Mouse (Mus musculus) ovary, postnatal 10 days (tissue): ENCODE results near the gene Wdr45.
"Not testable (repeated sequence)": the region's sequence is repeated elsewhere in the genome, so short reads cannot be mapped to it uniquely, and the experiment has no call there.

Experiments
- DNase-seq: peaks from one replicate; pipeline ENCODE4 v3.0.0; 2022; ENCODE audit warnings: low spot score

Wdr45 gene

DNA sequence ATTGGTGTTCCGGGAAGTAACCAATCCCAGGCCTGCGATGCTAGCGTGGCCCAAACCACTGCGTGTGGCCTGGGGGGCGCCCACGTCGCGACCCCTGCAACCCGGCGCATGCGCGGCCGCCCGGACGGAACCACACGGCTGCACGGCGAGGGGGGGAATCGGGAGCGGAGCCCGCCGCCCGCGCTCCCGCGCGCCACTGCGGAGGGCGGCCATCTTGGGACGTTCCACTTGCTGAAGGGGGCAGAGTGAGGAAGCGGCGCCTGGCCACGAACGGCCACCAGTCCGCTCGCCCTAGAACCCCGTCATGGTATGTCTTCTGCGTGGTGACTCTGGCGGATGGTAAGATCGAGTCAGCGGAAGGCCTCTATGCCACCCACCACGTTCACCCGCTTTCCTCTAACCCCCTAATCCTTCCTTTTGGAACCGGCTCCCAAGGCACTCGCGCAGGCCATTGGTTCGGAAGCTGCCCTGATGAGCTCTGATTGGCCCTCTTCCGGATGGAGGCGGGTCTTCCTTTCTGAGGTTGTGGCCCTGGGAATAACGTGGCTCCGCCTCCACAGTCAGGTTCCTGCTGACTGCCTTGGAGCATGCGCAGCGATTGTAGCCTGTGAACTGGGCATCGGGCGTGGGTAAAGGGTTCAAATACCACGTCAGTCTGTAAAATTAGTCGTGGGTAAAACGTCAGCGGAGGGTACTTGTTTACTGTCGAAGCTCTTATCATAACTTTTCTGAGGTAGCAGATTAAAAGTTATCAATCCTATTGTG is at the start of gene Wdr45:
Gene Wdr45, plus strand, starts transcription at position 199 of the 765 bp plus-strand sequence.
- DNase-seq: peak; percentile 52

DNA sequence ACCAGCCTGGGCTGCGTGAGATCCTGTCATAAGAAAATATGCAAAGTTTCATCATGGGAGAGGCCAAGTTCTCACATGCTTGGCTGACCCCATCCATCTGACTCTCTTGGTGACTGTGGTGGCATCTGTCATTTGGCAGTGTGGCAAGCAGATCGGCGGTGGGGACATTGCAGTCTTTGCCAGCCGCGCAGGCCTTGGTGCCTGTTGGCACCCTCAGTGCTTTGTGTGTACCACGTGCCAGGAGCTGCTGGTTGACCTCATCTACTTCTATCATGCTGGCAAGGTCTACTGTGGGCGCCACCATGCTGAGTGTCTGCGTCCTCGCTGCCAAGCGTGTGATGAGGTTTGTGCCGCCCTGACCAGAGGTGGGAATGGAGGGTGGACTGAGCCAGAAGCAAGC is 49.3 kb upstream of the Wdr45 start:
- no peak for DNase-seq

DNA sequence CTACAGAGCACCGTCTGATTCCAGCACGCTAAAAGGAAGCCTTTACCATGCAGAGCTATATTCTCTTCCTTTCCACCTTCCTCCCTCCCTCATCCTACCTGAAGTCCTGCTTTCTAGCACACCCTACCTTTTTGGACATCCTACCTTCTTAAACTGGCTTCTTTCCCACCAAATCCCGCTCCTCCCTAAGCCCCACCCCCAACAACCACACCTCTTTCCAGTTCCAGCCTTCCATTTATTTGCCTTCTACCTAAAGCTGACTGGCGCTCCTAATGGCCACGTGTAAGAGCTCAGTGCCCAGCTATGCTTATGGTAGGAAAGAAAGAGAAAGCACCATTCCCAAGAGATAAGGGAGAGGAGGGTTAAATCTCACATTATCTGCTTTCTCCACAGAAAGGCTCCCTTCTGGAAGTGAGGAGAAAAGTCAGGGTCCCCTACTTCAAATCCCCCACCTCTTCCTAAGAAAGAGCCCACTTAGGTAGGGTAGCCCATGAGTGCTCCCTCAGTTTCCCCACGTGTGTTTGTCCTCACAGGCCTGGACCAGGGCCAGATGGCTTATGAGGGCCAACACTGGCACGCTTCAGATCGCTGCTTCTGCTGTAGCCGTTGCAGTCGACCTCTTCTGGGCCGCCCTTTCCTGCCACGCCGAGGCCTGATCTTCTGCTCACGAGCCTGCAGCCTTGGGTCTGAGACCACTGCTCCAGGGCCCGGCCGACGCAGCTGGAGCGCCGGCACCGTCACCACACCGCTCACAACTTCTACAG is 48.2 kb upstream of the Wdr45 start:
- DNase-seq: no peak

DNA sequence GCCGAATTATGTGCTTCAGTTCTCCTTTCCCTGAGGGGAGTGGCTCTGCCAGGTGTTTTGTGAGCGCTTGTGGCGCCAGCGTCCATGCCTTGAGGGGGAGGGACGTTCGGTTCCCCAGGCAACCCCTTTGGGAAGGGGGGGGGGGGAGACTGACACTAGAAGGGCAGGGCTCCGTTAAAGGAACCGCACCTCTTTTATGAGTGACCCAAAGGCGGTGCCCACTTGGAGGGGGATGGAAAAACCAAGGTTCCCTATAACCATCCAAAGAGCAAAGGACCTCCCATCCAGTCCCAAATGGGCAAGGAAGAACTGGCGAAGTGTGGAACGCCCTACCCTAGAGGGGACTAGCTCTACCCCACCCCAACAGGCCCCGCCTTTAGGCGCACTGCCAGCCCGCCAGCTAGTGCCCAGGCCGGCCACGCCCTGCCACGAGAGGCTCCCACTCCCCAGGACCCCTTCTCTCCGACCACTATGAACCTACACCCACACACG is 43.7 kb upstream of the Wdr45 start:
- DNase-seq: no peak

DNA sequence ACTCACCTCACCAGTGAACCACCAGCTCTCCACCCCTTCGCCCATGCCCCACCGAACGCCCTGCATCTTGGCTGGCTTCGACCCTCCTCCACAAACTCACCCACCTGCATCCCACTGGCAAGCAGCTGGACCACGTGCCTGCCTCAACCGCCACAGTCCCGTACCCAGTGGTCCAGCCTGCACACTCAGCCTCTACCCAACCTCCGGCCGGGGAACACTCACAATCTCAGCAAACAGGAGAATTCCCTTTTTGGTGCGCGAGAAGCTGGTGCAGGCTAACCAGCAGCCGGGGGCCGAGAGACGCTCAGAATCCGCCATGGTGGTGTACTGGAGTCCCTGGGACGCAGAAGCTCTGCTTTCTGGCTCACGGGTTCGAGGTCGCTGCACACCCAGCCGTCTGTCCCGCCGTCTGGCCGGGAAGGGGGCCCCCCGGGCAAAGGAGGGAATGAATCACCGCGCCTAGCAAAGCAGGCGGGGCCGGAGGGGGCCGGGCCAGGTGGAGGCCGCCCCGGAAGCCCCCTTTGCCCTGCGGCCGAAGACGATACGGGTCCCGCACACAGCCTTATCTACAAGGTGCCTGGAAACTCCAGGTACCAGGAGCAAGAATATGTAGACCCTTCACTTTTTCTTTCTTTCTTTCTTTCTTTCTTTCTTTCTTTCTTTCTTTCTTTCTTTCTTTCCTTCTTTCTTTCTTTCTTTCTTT is 43.1 kb upstream of the Wdr45 start, which contains the start of gene Plp2:
Gene Plp2, minus strand, starts transcription at position 470 of the 703 bp plus-strand sequence.
- no peak for DNase-seq

DNA sequence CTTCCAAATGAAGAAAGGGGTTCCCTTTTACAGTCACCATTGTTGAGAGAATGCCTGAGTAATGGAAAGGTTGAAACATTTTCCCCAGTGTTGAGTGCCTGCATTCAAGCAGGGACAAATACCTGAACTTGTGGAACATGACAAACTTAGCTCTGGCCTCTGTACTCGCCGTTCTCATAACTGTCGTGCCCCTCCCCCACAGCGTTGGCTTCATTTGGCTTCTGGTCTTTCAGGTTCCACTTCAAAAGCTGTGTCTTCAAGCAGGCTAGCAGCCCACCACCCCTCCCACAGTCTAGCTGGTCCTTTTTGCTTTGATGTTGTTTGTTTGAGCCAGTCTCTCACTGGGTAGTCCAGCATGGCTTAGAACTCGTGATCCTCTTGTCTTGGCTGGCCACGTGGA is 41.4 kb upstream of the Wdr45 start:
- no peak for DNase-seq

DNA sequence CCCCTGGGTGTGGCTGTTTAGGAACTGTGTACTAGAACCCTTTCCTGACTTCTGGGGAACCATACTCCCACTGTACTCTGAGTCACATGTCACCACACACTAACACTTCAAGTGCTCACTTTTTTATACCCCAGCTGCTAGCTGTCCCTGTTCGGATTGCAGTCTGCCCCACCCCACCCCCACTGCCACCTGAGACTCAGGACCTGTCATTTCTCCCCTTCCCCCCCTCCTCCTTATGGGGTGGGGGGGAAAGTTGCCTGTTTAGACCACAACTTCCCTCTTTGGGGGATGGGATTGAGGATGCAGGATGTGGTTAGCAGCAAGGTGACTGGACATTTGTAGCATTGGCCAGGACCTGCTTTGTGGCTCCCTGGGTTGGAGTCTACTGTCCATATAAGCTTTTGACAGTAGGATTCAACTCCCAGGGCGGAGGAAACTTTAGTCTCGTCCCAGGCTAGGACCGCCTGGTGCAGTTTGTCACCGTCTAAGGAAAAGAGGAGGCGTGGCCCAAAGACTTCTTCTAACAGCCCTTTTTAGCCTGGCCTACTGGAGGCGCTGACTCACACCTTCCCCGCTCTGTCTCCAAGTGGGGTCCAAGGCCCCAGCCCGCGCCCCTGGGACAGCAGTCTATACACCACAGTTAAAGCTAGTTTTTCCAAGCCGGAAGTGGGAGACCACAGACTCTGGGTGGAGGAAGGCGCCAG is 40.4 kb upstream of the Wdr45 start:
- DNase-seq: no peak

DNA sequence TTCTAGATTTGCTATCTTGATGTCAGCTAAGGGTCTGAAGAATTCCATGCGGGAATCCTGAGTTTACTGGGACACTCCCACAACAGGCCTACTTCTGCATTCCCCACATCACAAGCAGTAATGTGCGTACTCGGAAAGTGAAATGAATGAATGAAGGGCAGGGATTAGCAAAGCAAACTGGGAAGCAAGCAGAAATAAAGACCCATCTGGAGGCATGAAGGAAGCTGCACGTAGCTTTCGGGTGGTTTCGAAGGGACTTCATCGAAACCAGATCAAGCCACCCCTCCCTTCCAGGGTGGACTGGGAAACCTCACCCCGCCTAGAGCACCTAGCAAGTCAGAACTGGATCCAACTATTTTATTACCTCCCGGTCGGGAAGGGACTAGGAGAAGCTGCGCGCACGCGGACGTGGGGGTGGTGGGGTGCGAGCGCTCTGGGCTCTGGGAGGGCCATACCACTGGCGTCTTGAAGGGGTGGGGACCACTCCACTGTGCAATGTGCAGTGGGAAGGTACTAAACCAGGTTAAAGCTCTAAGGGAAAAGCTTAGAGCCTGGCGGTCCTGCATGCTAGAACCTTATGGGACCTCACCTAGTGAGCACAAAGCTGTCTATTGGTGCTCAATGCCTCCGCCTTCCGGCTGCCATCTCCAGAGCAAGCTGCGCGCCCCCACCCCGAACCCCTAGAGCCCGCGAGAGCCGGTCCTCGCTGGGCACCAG is 39.7 kb upstream of the Wdr45 start:
- DNase-seq: no peak

DNA sequence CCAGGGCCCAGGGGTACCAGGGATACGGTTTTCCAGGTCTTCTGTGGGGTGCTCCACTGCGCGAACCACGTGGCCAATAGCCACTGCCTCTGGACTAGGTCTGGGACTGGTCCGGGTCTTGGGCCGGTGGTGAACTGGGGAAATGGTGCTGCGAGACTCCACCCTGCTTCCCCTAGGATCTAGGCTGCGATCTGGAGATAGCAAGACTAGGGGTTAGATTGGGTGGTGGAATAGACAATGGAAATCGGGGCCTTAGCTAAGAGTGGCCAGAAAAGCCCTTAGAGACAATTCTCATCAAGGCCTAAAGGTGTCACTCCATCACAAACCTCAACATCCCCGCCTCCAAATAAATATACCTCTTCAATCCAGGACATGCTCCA is 39.1 kb upstream of the Wdr45 start:
- DNase-seq: no peak

DNA sequence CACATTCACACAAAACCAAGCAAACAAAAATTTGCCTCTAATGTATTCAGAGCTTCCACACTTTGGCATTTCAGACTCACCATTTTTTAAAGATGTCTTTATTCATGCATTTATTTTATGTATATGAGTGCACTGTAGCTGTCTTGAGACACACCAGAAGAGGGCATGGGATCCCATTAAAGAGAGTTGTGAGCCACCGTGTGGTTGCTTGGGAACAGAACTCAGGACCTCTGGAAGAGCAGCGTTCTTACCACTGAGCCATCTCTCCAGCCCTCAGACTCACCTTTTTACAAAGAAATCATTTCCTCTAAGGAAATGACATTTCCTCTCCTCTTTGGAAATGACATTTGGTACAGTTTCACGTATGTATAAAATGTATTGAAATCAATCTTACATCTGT is 35.1 kb upstream of the Wdr45 start:
- no peak for DNase-seq

DNA sequence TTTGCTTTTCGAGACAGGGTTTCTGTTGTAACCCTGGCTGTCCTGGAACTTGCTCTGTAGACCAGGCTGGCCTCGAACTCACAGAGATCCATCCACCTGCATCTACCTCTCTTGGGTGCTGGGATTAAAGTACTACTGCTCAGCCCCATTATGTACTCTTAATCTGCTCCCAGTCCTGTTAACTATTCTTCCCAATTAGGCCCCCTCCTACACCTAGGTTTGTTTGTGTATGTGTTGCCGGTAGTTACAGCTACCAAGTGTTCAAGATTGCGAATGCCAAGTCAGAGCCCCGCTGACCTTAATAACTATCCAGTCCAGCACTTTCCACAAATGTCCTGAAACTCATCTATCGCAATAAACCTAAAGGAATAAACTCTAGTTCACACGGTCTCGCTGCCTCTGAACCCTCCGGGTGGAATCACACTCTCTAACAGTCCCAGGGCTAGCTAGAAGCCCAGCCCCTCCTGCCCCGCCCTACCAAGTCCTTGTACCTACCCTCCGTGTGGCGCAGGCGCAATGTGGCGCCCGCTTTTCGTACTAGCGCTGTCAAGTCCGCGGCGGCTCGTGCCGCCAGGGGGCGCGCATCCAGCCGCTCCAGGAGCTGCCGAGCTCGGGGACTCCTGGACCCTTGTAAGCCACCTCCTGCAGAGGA is 34.6 kb upstream of the Wdr45 start:
- DNase-seq: peak; percentile 69

DNA sequence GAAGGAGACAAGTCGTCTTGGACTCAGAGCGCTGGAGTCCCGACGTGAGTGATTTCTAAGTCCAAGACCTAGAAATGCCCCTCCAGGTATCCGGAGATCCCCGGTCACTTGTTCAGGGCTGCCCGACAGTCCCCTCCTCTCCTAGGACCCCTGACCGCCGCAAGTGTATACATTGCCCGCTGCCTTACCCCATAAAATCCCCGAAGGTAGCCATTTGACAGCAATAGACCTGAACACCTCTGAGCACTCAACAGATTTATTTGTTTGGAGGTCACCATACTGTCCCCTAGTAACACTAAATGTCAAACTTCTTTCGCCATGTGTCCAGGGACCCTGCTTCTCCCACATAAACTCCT is 34.1 kb upstream of the Wdr45 start:
- no peak for DNase-seq

DNA sequence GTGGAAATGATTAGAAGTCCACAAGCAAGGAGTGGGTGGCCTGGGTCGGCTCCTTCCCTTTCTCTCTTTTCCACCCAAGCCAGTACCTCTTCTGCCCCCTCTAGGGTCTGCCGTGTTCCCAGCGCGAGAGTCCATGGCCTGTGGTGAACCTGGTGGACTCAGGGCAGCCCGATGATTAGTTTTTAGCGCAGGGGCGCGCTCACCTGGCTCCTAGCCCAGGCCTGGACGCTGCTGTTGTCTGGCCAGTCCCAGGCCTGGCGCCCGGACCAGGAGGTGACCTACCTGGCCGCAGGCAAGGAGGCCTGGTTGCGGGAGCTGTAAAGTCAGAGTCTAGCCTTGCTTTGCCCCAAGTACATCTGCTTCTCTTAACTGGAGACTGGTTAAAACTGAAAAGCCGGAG is 33.3 kb upstream of the Wdr45 start, which contains the start of gene Magix:
Gene Magix, minus strand, starts transcription at position 388 of the 400 bp plus-strand sequence.
- DNase-seq: no peak

DNA sequence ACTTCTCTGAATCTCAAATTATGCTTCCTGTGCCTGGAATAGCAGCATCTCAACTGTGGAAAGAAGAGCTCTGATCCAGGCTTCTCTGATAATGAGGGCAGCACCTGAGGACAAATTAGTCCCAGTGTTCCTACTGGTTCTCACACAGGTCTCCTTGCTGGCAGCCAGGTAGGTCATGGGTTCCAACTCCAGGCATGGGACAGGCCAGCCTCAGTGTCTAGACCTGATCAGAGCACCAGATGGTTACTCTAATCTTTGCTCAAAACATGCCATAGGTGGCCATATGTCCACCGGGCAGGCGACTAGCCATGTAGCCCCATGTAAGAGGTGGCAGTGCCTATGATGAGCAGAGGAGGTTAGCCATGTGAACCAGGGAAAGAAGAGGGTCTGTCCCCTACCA is 25.8 kb upstream of the Wdr45 start:
- no peak for DNase-seq

DNA sequence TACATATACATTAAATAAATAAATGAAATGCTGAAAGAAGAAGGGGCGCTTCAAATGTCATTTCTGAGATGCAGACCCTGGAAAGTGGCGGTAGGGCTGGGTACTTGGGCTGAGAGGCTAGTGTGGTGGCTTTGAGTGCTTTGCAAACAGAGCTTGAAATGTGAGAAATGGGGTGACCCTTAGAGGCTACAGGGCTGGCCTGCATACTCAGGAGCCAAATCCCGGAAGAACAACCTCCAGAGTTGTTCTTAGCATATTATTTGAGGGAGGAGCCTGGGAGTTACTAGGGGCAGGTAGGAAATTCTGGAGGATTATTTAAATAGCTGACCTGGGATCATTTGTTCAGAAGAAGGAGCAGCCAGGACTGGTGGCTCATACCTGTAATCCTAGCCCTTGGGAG is 23.6 kb upstream of the Wdr45 start:
- no peak for DNase-seq

DNA sequence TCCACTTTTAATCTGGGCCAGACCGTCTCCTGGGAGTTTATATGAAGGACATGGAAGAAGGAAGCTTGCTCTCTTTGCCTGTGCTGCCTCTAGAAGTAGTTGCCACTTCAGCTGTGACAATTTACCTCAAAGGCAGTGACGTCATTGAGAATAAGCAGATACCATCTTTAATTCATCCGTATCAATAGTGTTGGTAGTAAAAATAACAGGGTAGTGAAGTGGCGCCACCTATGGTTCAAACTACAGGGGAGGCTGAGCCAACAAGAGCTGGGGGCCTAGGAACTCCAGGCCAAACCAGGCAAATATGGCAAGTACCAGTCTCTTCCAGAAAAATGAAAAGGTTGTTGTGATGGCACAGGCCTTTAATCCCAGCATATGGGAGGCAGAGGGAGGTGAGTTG is 21.3 kb upstream of the Wdr45 start:
- DNase-seq: no peak

DNA sequence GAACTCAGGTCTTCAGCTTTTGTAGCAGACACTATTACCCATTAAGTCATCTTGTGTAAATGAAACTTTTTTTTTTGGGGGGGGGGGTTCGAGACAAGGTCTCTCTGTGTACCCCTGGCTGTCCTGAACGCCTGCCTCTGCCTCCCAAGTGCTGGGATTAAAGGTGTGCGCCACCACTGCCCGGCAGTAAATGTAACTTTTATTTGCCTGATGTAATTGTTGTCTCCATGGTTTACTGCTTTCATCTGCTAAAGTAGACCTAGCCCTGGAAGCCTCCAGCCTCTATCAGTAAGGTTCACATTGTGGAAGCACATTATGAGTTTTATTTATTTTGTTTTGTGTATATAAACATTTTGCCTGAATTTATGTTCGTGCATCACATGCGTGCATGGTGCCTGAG is 17.6 kb upstream of the Wdr45 start:
- DNase-seq: no peak

DNA sequence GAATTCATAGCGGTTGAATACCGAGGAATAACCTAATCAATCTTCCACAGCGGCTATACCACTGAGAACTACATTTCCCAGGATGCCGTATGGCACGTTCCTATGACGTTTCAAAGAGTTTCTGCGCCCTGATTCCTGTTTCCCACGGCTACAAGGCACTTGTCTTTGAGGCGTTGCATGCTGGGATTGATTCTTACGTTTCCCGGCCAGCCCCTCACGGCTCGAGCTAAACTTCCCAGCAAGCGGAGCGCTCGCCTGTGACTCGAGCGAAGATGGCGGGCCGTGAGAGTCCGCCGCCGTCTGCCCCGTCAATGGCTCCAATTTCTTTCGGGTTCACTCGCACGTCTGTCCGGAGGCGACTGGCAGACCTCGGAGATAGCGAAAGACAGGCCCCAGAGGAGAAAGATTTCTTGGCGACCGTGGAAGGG is 17.2 kb upstream of the Wdr45 start, which contains the start of gene Gpkow:
Gene Gpkow, plus strand, starts transcription at position 178 of the 428 bp plus-strand sequence.
- DNase-seq: peak; percentile 12

DNA sequence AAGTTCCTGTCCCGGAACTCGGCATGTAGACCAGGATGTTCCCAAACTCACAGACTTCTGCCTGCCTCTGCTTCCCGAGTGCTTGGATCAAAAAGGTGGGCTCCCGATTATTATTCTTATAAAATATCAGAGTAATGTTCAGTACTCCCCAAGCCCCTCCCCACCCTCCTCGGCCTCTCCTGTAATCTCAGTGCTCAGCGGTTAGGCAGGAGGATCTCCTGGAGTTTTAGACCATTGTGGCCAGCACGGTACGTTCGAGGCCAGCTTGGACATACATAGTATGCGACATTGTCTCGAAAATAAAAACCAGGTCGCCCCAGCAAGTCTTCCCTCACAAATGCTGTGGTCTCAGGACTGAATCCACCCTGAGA is 384 bp upstream of the Wdr45 start:
- DNase-seq: not testable (repeated sequence)

DNA sequence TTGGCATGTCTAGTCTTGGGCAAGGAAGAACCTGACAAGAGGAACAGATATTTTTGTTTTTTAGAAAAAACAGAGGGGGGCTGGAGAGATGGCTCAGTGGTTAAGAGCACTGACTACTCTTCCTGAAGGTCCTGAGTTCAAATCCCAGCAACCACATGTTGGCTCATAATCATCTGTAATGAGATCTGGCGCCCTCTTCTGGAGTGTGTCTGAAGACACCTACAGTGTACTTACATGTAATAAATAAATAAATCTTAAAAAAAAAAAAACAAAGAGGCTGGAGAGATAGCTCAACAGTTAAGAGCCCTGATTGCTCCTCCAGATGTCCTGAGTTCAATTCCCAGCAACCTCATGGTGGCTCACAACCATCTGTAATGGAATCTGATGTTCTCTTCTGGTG is 1.9 kb downstream of the Wdr45 start:
- not testable (repeated sequence) for DNase-seq
